Mouse (Mus musculus): Measurements from ENCODE around the gene Tmem81.

Gene Tmem81

DNA sequence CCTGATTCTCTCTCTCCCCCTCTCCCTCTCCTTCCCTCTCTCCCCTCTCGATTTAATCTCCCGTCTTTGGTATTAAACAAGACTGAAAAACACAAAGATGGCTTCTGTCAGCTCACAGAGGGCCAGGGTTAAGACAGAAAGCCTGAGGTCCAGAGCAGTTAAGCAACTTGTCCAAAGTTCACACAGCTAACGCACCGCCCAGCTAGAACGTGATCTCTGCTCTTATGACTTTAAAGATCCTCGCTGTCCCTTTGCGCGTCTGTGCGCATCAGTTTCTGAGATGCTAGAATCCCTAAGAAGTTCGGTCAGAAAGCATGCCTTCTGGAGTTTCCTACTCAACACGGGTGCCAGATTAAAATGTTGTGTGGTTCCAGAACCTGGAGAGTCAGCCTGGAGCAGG is 13.7 kb downstream of the Tmem81 start:
- DNase-seq (ENCODE audit: low read depth) = no peak

- DNase-seq (ENCODE audit: low read depth) = peak; percentile 53
Observed at GRCm38 (mm10) chr1:132520764-132521163, 14.7 kb downstream of the Tmem81 start.

DNA sequence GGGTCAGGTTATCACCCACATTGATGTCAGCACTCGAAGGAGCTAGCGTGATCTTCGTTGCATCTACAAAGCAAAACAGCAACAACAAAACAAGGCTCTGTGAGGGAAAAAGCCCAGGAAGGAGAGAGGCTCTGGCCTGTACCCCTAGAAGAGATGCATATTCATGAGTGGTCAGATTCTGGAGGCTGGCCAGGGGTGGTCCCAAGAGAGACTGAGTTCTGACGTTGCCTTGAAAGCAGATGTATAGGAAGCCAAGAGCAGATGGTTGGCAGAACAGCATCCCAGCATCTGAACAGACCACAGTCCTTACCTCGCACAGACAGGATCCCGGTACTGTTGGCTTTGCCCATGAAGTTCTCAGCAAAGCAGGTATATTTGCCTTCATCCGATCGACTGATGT is 17.0 kb downstream of the Tmem81 start:
- DNase-seq (ENCODE audit: low read depth) = no peak

DNA sequence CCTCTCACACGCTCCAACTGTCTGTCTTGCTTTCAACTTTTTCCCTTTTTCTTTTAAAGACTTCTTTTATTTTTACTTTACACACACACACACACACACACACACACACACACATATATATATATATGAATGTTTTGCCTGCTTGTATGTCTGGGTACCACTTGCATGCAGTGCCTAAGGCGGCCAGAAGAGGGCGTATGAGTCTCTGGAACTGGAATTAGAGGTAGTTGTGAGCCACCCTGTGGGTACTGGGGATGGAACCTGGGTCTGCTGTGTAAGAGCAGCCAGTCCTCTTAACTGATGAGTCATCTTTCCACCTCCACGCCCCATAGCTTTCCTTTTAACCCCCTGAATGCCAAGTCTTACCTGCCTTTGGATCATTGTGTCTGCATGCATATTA is 17.9 kb downstream of the Tmem81 start:
- peak; percentile 65 for DNase-seq (ENCODE audit: low read depth)

GRCm38 (mm10) chr1:132525832-132526231 is 19.8 kb downstream of the Tmem81 start:
- DNase-seq (ENCODE audit: low read depth) = peak; percentile 67

- no peak for DNase-seq (ENCODE audit: low read depth)
Observed at GRCm38 (mm10) chr1:132528071-132528470, 22.0 kb downstream of the Tmem81 start.

GRCm38 (mm10) chr1:132528647-132529334 is 22.8 kb downstream of the Tmem81 start:
- no peak for DNase-seq (ENCODE audit: low read depth)

GRCm38 (mm10) chr1:132530631-132531191 is 24.7 kb downstream of the Tmem81 start:
- DNase-seq (ENCODE audit: low read depth) = no peak

- DNase-seq (ENCODE audit: low read depth) = no peak
Observed at GRCm38 (mm10) chr1:132532521-132532920, 26.5 kb downstream of the Tmem81 start.

GRCm38 (mm10) chr1:132533840-132534239 is 27.8 kb downstream of the Tmem81 start:
- DNase-seq (ENCODE audit: low read depth) = no peak

DNA sequence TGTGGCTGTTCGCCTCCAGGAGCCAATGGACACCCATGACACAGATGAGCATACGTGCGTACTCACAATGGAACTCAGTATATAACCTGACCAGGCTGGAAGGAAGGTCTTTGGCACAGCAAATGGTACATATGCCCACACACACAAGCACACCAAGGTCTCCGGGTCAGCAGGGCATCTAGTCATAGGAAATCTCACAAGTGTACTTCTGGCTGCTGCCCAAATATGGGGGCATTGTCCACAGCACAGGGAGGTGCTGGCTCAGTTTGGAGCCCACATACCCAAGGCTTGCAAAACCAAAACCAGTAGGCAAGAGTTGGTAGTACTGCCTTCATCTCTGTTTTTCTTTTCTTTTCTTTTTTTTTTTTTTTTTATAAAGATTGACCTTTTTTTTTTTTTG is 29.5 kb downstream of the Tmem81 start:
- no peak for DNase-seq (ENCODE audit: low read depth)

GRCm38 (mm10) chr1:132536416-132536815 is 30.4 kb downstream of the Tmem81 start:
- no peak for DNase-seq (ENCODE audit: low read depth)

DNA sequence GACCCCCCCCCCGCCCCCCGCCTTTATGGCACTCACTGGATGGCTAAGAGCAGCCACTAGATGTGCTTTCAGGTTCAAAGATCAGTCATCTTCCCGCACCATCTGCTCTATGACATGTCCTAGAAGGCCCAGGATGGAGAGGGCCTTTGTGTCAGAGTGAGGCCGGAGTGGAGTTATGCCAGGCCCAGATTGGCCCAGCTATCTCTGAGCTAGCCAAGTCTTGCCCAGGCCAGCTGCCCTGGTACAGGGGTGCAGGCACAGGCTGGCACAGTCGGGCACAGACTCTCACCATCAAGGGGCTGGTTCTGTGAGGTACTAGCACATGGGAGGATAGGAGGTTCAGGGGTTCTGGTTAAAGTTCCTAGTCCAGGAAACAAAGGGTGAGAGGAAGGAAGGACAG is 31.7 kb downstream of the Tmem81 start:
- no peak for DNase-seq (ENCODE audit: low read depth)

GRCm38 (mm10) chr1:132540701-132541100 is 34.7 kb downstream of the Tmem81 start:
- DNase-seq (ENCODE audit: low read depth) = no peak

GRCm38 (mm10) chr1:132541171-132541823 is 35.3 kb downstream of the Tmem81 start:
- DNase-seq (ENCODE audit: low read depth) = no peak

DNA sequence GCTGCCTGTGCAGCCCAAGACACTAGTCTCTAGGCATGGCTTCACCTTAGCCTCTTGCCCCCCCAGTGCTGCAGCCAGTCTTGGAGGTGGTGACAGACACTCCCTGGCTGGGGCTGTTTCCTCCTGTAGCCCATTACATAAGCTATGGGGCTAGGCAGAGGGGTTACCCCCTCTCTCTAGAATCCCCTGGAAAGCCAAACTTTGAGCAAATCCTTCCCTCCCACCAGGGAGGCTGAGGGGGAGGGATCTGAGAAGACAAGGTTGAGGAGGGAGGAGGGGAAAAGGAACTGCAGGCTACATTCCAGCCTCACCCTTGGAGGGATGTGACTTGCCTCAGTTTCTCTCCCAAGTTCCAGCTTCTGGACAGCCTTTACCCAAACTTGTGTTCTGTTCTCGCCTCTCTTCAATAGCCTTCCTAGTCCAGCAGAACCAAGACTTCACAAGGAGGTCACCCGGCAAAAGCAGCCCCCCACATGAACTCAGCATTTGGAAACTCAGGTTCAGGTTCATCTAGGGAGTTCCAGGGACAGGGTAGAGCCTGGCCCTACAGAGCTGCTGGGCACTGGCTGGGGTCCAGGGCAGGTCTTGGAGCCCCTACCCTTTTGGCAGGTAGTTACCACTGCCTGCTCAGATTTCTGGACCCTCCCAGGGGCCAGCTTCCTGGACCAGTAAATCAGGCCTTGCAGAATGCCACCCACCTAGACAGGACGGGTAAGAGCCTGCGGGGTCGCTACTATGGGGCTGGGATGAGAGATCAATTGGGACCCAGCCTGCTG is 36.0 kb downstream of the Tmem81 start:
- no peak for DNase-seq (ENCODE audit: low read depth)

GRCm38 (mm10) chr1:132542762-132543306 is 36.8 kb downstream of the Tmem81 start, which contains the start of gene Cntn2:
Gene Cntn2, minus strand, starts transcription at chr1:132543256.
- DNase-seq (ENCODE audit: low read depth) = no peak

GRCm38 (mm10) chr1:132543789-132544188 is 37.8 kb downstream of the Tmem81 start:
- no peak for DNase-seq (ENCODE audit: low read depth)

DNA sequence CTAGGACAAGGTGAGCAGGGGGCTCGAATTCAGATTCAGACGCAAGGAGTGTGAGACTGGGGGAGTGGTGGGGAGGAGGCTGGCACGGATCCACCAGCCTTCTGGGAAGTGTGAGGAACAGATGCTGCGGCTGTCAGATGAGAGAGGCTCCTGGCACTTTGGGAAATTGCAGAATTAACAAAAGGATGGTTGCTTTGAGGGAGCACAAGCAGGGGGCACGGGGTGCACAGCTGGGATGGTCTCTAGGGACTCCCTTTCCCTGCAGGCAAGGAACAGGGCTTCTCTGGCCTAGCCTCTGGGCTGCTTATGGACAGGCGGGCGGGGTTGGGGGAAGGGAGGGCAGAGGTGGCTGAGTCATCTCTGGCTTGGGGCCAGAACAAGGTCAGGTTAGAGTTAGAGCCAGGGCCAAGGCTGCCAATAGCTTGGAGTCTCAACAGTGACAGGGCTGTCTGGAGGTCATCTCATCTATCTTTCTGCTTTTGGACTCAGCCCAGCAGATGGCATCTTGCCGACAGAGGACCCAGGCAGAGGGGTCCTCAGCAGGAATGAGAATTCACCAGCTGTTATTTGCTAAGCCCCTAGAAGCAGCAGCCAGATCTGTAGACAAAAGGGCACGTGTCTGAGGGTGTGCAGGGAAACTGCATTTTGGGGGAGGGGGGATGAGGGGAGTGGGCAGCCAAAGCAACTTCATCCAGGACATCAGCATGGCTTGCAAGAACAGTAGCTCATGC is 52.0 kb downstream of the Tmem81 start:
- no peak for DNase-seq (ENCODE audit: low read depth)
